Mouse (Mus musculus) splenic B cell, adult 2 months (primary cell): Measurements from ENCODE around the gene Smox.
A peak's percentile ranks its signal among the peaks of the same experiment; 100 is the strongest.

Experiments used
- DNase-seq: peaks from one replicate; pipeline ENCODE4 v3.0.0-alpha.2; 2011; ENCODE audit warnings: low read depth, low spot score
- H3K27me3 ChIP-seq: 2 replicates; pipeline ENCODE4 v1.6.1; 2012; ENCODE audit warnings: mild to moderate bottlenecking, low read length, moderate library complexity, mixed read lengths; ENCODE audit not compliant: control insufficient read depth, poor library complexity, insufficient read depth, severe bottlenecking
- H3K36me3 ChIP-seq: 2 replicates; pipeline ENCODE4 v1.6.1; 2012; ENCODE audit warnings: mild to moderate bottlenecking, low read length, moderate library complexity, mixed read lengths; ENCODE audit not compliant: control insufficient read depth, poor library complexity, insufficient read depth, severe bottlenecking

Smox gene

GRCm38 (mm10) chr2:131492596-131493139 is 1.4 kb downstream of the Smox start:
- no peaks in the 10 kb centered on the region; the same call in 1 of the 2 replicates for H3K27me3 ChIP-seq
- no peaks in the 10 kb centered on the region for H3K36me3 ChIP-seq
- no peak for DNase-seq

- Histone ChIP-seq H3K36me3 (no peaks in the 10 kb centered on the region), H3K27me3 (no peaks in the 10 kb centered on the region; the same call in 1 of the 2 replicates)
- no peak for DNase-seq
These were observed 2.1 kb downstream of the Smox start for GRCm38 (mm10) chr2:131493446-131493845.

- Histone ChIP-seq H3K36me3 (no peaks in the 10 kb centered on the region), H3K27me3 (no peaks in the 10 kb centered on the region; the same call in 1 of the 2 replicates)
- DNase-seq, result no peak
These were observed 4.0 kb downstream of the Smox start for GRCm38 (mm10) chr2:131495256-131495655.

GRCm38 (mm10) chr2:131496125-131496820 is 5.0 kb downstream of the Smox start:
- Histone ChIP-seq H3K36me3 (no peaks in the 10 kb centered on the region), H3K27me3 (no peaks in the 10 kb centered on the region; the same call in 1 of the 2 replicates)
- DNase-seq, result no peak

GRCm38 (mm10) chr2:131497224-131497856 is 6.0 kb downstream of the Smox start:
- no peak for DNase-seq
- Histone ChIP-seq H3K36me3 (no peaks in the 10 kb centered on the region), H3K27me3 (no peaks in the 10 kb centered on the region)

GRCm38 (mm10) chr2:131498219-131498618 is 6.9 kb downstream of the Smox start:
- DNase-seq, result no peak
- no peaks in the 10 kb centered on the region for H3K36me3 ChIP-seq
- H3K27me3 ChIP-seq, result no peaks in the 10 kb centered on the region

- Histone ChIP-seq H3K27me3 (no peaks in the 10 kb centered on the region), H3K36me3 (no peaks in the 10 kb centered on the region)
- no peak for DNase-seq
These were observed 8.1 kb downstream of the Smox start for GRCm38 (mm10) chr2:131499290-131499845.

GRCm38 (mm10) chr2:131501886-131502285 is 10.6 kb downstream of the Smox start:
- no peak for DNase-seq
- Histone ChIP-seq H3K27me3 (no peaks in the 10 kb centered on the region), H3K36me3 (no peaks in the 10 kb centered on the region)

GRCm38 (mm10) chr2:131502561-131502960 is 11.3 kb downstream of the Smox start:
- Histone ChIP-seq H3K27me3 (no peaks in the 10 kb centered on the region), H3K36me3 (no peaks in the 10 kb centered on the region)
- no peak for DNase-seq

- H3K27me3 ChIP-seq, result no peaks in the 10 kb centered on the region
- DNase-seq, result no peak
- H3K36me3 ChIP-seq, result no peaks in the 10 kb centered on the region
These were observed 14.1 kb downstream of the Smox start for GRCm38 (mm10) chr2:131505431-131505830.

GRCm38 (mm10) chr2:131506358-131506757 is 15.1 kb downstream of the Smox start:
- no peaks in the 10 kb centered on the region for H3K27me3 ChIP-seq
- DNase-seq, result no peak
- no peaks in the 10 kb centered on the region for H3K36me3 ChIP-seq

GRCm38 (mm10) chr2:131508501-131508900 is 17.2 kb downstream of the Smox start:
- Histone ChIP-seq H3K27me3 (no peaks in the 10 kb centered on the region), H3K36me3 (no peaks in the 10 kb centered on the region)
- no peak for DNase-seq

GRCm38 (mm10) chr2:131509671-131510313 is 18.5 kb downstream of the Smox start:
- no peaks in the 10 kb centered on the region for H3K27me3 ChIP-seq
- no peaks in the 10 kb centered on the region for H3K36me3 ChIP-seq
- peak; percentile 72 for DNase-seq

GRCm38 (mm10) chr2:131510531-131510930 is 19.2 kb downstream of the Smox start:
- Histone ChIP-seq H3K27me3 (no peaks in the 10 kb centered on the region), H3K36me3 (no peaks in the 10 kb centered on the region)
- no peak for DNase-seq

GRCm38 (mm10) chr2:131513477-131513876 is 22.2 kb downstream of the Smox start:
- no peaks in the 10 kb centered on the region for H3K27me3 ChIP-seq
- no peaks in the 10 kb centered on the region for H3K36me3 ChIP-seq
- no peak for DNase-seq
